Mouse (Mus musculus) stomach, embryonic 14.5 days (tissue): ENCODE data around the gene Pex10. TPM values are rescaled to one million over a fixed set of nuclear protein-coding genes. Genes with fewer than 3 reads are reported as not detected.

Experiments
- ATAC-seq: fragments of 200-750 bp; cut with Nextera tagmentation; 2 replicates; pipeline ENCODE4 v1.8.0; 2017; ENCODE audit warnings: low read depth, moderate TSS enrichment; ENCODE audit not compliant: insufficient number of reproducible peaks, insufficient read depth, low FRiP score
- H3K27ac ChIP-seq: fragments of 300-500 bp; sonication (generic); 2 replicates; pipeline ENCODE4 v1.5.1; 2014; ENCODE audit warnings: mild to moderate bottlenecking, low read length, moderate library complexity, mixed read lengths
- H3K27me3 ChIP-seq: fragments of 300-500 bp; sonication (generic); 2 replicates; pipeline ENCODE4 v1.6.1; 2014; ENCODE audit warnings: low read length, control low read depth, mixed read lengths; ENCODE audit not compliant: control insufficient read depth, insufficient read depth
- H3K36me3 ChIP-seq: fragments of 300-500 bp; sonication (generic); 2 replicates; pipeline ENCODE4 v1.6.1; 2014; ENCODE audit warnings: mild to moderate bottlenecking, control low read depth, low read length, moderate library complexity, mixed read lengths; ENCODE audit not compliant: control insufficient read depth, insufficient read depth
- H3K4me1 ChIP-seq: fragments of 300-500 bp; sonication (generic); 2 replicates; pipeline ENCODE4 v1.6.1; 2014; ENCODE audit warnings: low read length, control low read depth, mixed read lengths; ENCODE audit not compliant: control insufficient read depth, insufficient read depth
- H3K4me2 ChIP-seq: fragments of 300-500 bp; sonication (generic); replicated peaks from 2 replicates; pipeline ENCODE4 v1.6.1; 2014; ENCODE audit warnings: low read depth, low read length, control low read depth
- H3K4me3 ChIP-seq: fragments of 300-500 bp; sonication (generic); 2 replicates; pipeline ENCODE4 v1.5.1; 2014; ENCODE audit warnings: low read depth, low read length, control low read depth
- H3K9ac ChIP-seq: fragments of 300-500 bp; sonication (generic); replicated peaks from 2 replicates; pipeline ENCODE4 v1.6.1; 2014; ENCODE audit warnings: low read depth, mild to moderate bottlenecking, control low read depth, low read length, moderate library complexity, mixed read lengths
- H3K9me3 ChIP-seq: fragments of 300-500 bp; sonication (generic); 2 replicates; pipeline ENCODE4 v1.6.1; 2016; ENCODE audit warnings: low read depth, low read length, control low read depth; ENCODE audit not compliant: control insufficient read depth
- WGBS: fragments of 180-500 bp; shearing (Covaris S2); extraction: QIAGEN DNeasy Blood & Tissue Kit; methylation state at CpG from one replicate; pipeline ENCODE4 v1.1.7; 2014; 5-methylcytosine and 5-hydroxymethylcytosine counted together
- polyA plus RNA-seq: library from polyadenylated mRNA; unstranded; fragments of >200 nt; fragmentation: Nextera tagmentation; extraction: Ambion mirVana; gene quantifications from 2 replicates; pipeline ENCODE4 v1.2.1, GENCODE M21; 2014

Pex10 gene
- polyA plus RNA-seq, 1 experiment from 2014 or later = 6.5 TPM

- H3K9ac ChIP-seq = no peak overlapping the region
- no peak overlapping the region for H3K4me3 ChIP-seq
- H3K27ac ChIP-seq = no peak overlapping the region
- no peak for ATAC-seq
- H3K36me3 ChIP-seq = no peaks in the 10 kb centered on the region
- 89% methylated on average over 11 of the region's 11 CpGs for WGBS
- H3K9me3 ChIP-seq = no peaks in the 10 kb centered on the region
- peaks cover 2% of the 10 kb centered on the region for H3K4me1 ChIP-seq
- no peaks in the 10 kb centered on the region for H3K27me3 ChIP-seq
- no peak overlapping the region for H3K4me2 ChIP-seq
Measured at GRCm38 (mm10) chr4:155024170-155025010, 42.4 kb upstream of the Pex10 start.

GRCm38 (mm10) chr4:155033115-155033514 lies 33.7 kb upstream of the Pex10 start:
- WGBS = 35% methylated on average over 6 of the region's 6 CpGs
- no peak overlapping the region for H3K4me2 ChIP-seq
- no peak overlapping the region for H3K9ac ChIP-seq
- no peak for ATAC-seq
- no peaks in the 10 kb centered on the region for H3K36me3 ChIP-seq
- H3K4me1 ChIP-seq = no peaks in the 10 kb centered on the region
- no peaks in the 10 kb centered on the region for H3K9me3 ChIP-seq
- no peak overlapping the region for H3K27ac ChIP-seq
- no peak overlapping the region for H3K4me3 ChIP-seq
- H3K27me3 ChIP-seq = no peaks in the 10 kb centered on the region; the same call in 1 of the 2 replicates

- no peaks in the 10 kb centered on the region for H3K4me1 ChIP-seq
- H3K9me3 ChIP-seq = no peaks in the 10 kb centered on the region
- 32% methylated on average over 7 of the region's 7 CpGs for WGBS
- no peak overlapping the region for H3K9ac ChIP-seq
- no peak for ATAC-seq
- H3K36me3 ChIP-seq = no peaks in the 10 kb centered on the region
- H3K4me2 ChIP-seq = no peak overlapping the region
- no peaks in the 10 kb centered on the region; the same call in 1 of the 2 replicates for H3K27me3 ChIP-seq
- H3K4me3 ChIP-seq = no peak overlapping the region
- no peak overlapping the region for H3K27ac ChIP-seq
Measured at GRCm38 (mm10) chr4:155034202-155034601, 32.6 kb upstream of the Pex10 start.

GRCm38 (mm10) chr4:155034787-155035186 lies 32.0 kb upstream of the Pex10 start:
- no peak overlapping the region for H3K27ac ChIP-seq
- no peaks in the 10 kb centered on the region for H3K4me1 ChIP-seq
- no peaks in the 10 kb centered on the region for H3K36me3 ChIP-seq
- no peak overlapping the region for H3K9ac ChIP-seq
- no peaks in the 10 kb centered on the region for H3K9me3 ChIP-seq
- 70% methylated on average over 13 of the region's 13 CpGs for WGBS
- no peak overlapping the region for H3K4me2 ChIP-seq
- no peak for ATAC-seq
- H3K4me3 ChIP-seq = no peak overlapping the region
- H3K27me3 ChIP-seq = no peaks in the 10 kb centered on the region; the same call in 1 of the 2 replicates

GRCm38 (mm10) chr4:155040197-155040596 lies 26.6 kb upstream of the Pex10 start:
- no peak overlapping the region for H3K4me3 ChIP-seq
- no peak overlapping the region for H3K27ac ChIP-seq
- no peaks in the 10 kb centered on the region for H3K9me3 ChIP-seq
- H3K9ac ChIP-seq = no peak overlapping the region
- H3K36me3 ChIP-seq = no peaks in the 10 kb centered on the region
- no peaks in the 10 kb centered on the region for H3K4me1 ChIP-seq
- WGBS = 56% methylated on average over 9 of the region's 9 CpGs
- no peak for ATAC-seq
- H3K27me3 ChIP-seq = peaks cover 28% of the 10 kb centered on the region
- no peak overlapping the region for H3K4me2 ChIP-seq

GRCm38 (mm10) chr4:155040696-155041095 lies 26.1 kb upstream of the Pex10 start:
- no peak overlapping the region for H3K9ac ChIP-seq
- peaks cover 28% of the 10 kb centered on the region for H3K27me3 ChIP-seq
- H3K4me3 ChIP-seq = no peak overlapping the region
- no peak overlapping the region for H3K4me2 ChIP-seq
- no peak for ATAC-seq
- 72% methylated on average over 6 of the region's 6 CpGs for WGBS
- H3K9me3 ChIP-seq = no peaks in the 10 kb centered on the region
- H3K27ac ChIP-seq = no peak overlapping the region
- no peaks in the 10 kb centered on the region for H3K36me3 ChIP-seq
- H3K4me1 ChIP-seq = no peaks in the 10 kb centered on the region

- peak overlapping the region; percentile 59 for H3K4me2 ChIP-seq
- H3K4me1 ChIP-seq = no peaks in the 10 kb centered on the region
- H3K27me3 ChIP-seq = peaks cover 28% of the 10 kb centered on the region
- no peaks in the 10 kb centered on the region for H3K9me3 ChIP-seq
- peak overlapping the region; percentile 29 for H3K4me3 ChIP-seq
- H3K36me3 ChIP-seq = no peaks in the 10 kb centered on the region
- ATAC-seq = no peak
- no peak overlapping the region for H3K9ac ChIP-seq
- 5% methylated on average over 65 of the region's 65 CpGs for WGBS
- no peak overlapping the region for H3K27ac ChIP-seq
Measured at GRCm38 (mm10) chr4:155042606-155043288, 24.1 kb upstream of the Pex10 start.

- H3K4me1 ChIP-seq = no peaks in the 10 kb centered on the region
- H3K4me2 ChIP-seq = peak overlapping the region; percentile 59
- WGBS = 2% methylated on average over 19 of the region's 25 CpGs
- no peaks in the 10 kb centered on the region for H3K9me3 ChIP-seq
- ATAC-seq = no peak
- peak overlapping the region; percentile 29 for H3K4me3 ChIP-seq
- no peak overlapping the region for H3K27ac ChIP-seq
- peaks cover 28% of the 10 kb centered on the region for H3K27me3 ChIP-seq
- no peak overlapping the region for H3K9ac ChIP-seq
- H3K36me3 ChIP-seq = no peaks in the 10 kb centered on the region
Measured at GRCm38 (mm10) chr4:155043289-155043625, 23.6 kb upstream of the Pex10 start.
